Mouse (Mus musculus): ENCODE measurements around the gene Syna.
A peak's percentile ranks its signal among the peaks of the same experiment; 100 is the strongest.

Gene Syna

GRCm38 (mm10) chr5:134560071-134560449 lies at the start of gene Syna:
TSS of gene Syna (minus strand) at chr5:134560171.
- no peak for DNase-seq

- no peak for DNase-seq
Measured at GRCm38 (mm10) chr5:134607121-134607520, 47.1 kb upstream of the Syna start.

GRCm38 (mm10) chr5:134606314-134606713 lies 46.3 kb upstream of the Syna start:
- no peak for DNase-seq

- no peak for DNase-seq
Measured at GRCm38 (mm10) chr5:134604376-134604775, 44.4 kb upstream of the Syna start.

GRCm38 (mm10) chr5:134597711-134598110 lies 37.7 kb upstream of the Syna start:
- DNase-seq, result no peak

GRCm38 (mm10) chr5:134593093-134593492 lies 33.1 kb upstream of the Syna start:
- DNase-seq, result no peak

GRCm38 (mm10) chr5:134592026-134592581 lies 32.1 kb upstream of the Syna start:
- peak; percentile 55 to 76 for DNase-seq

GRCm38 (mm10) chr5:134589900-134590299 lies 29.9 kb upstream of the Syna start:
- no peak for DNase-seq

GRCm38 (mm10) chr5:134584798-134585197 lies 24.8 kb upstream of the Syna start:
- no peak for DNase-seq

GRCm38 (mm10) chr5:134583884-134584213 lies 23.9 kb upstream of the Syna start:
- DNase-seq, result no peak

GRCm38 (mm10) chr5:134583006-134583883 lies 23.3 kb upstream of the Syna start:
- DNase-seq, result peak in 1 of 2 experiments; percentile 57

GRCm38 (mm10) chr5:134582221-134582907 lies 22.4 kb upstream of the Syna start:
- peak; percentile 98 for DNase-seq

GRCm38 (mm10) chr5:134581146-134581545 lies 21.2 kb upstream of the Syna start, which contains the start of gene Rfc2:
TSS of gene Rfc2 (plus strand) at chr5:134581366.
- peak; percentile 54 to 73 for DNase-seq

- DNase-seq, result no peak
Measured at GRCm38 (mm10) chr5:134579135-134579534, 19.2 kb upstream of the Syna start.

- DNase-seq, result no peak
Measured at GRCm38 (mm10) chr5:134577534-134577933, 17.6 kb upstream of the Syna start.

GRCm38 (mm10) chr5:134576517-134577220 lies 16.7 kb upstream of the Syna start:
- DNase-seq, result peak; percentile 44 to 50

- no peak for DNase-seq
Measured at GRCm38 (mm10) chr5:134575833-134576232, 15.9 kb upstream of the Syna start.

- peak; percentile 66 for DNase-seq
Measured at GRCm38 (mm10) chr5:134572508-134573214, 12.7 kb upstream of the Syna start.

- peak; percentile 78 to 84 for DNase-seq
Measured at GRCm38 (mm10) chr5:134571730-134572507, 11.9 kb upstream of the Syna start.

- DNase-seq, result peak; percentile 37 to 73
Measured at GRCm38 (mm10) chr5:134568964-134569491, 9.1 kb upstream of the Syna start.

GRCm38 (mm10) chr5:134568030-134568429 lies 8.1 kb upstream of the Syna start:
- DNase-seq, result no peak
